Mouse (Mus musculus) cerebellum, adult 9-11 months (tissue): ENCODE data around the gene Arl10.
A peak's percentile ranks its signal among the peaks of the same experiment; 100 is the strongest.

Source experiments
- DNase-seq: peaks from one replicate; pipeline ENCODE4 v3.0.0; 2022

The Arl10 gene

GRCm38 (mm10) chr13:54574854-54575481 lies at the start of gene Arl10:
Gene Arl10, plus strand, starts transcription at chr13:54575015.
- DNase-seq, result peak; percentile 72

GRCm38 (mm10) chr13:54527140-54527539 lies 47.7 kb upstream of the Arl10 start:
- DNase-seq, result no peak

- no peak for DNase-seq
Measured at GRCm38 (mm10) chr13:54532134-54532533, 42.7 kb upstream of the Arl10 start.

GRCm38 (mm10) chr13:54548036-54548435 lies 26.8 kb upstream of the Arl10 start:
- DNase-seq, result no peak

GRCm38 (mm10) chr13:54556176-54556575 lies 18.6 kb upstream of the Arl10 start:
- no peak for DNase-seq

GRCm38 (mm10) chr13:54556796-54557195 lies 18.0 kb upstream of the Arl10 start:
- peak; percentile 97 for DNase-seq

- peak; percentile 30 for DNase-seq
Measured at GRCm38 (mm10) chr13:54557652-54558051, 17.2 kb upstream of the Arl10 start.

GRCm38 (mm10) chr13:54559656-54560055 lies 15.2 kb upstream of the Arl10 start:
- no peak for DNase-seq

- DNase-seq, result no peak
Measured at GRCm38 (mm10) chr13:54560608-54561007, 14.2 kb upstream of the Arl10 start.

- DNase-seq, result no peak
Measured at GRCm38 (mm10) chr13:54562562-54562961, 12.3 kb upstream of the Arl10 start.

- peak; percentile 63 for DNase-seq
Measured at GRCm38 (mm10) chr13:54564232-54565200, 10.3 kb upstream of the Arl10 start.

GRCm38 (mm10) chr13:54565201-54565581 lies 9.6 kb upstream of the Arl10 start, which contains the start of gene 4833439L19Rik:
Gene 4833439L19Rik, minus strand, starts transcription at chr13:54565435.
- peak; percentile 94 for DNase-seq

- DNase-seq, result peak; percentile 81
Measured at GRCm38 (mm10) chr13:54565594-54566345, 9.0 kb upstream of the Arl10 start.

- no peak for DNase-seq
Measured at GRCm38 (mm10) chr13:54568380-54568779, 6.4 kb upstream of the Arl10 start.

- no peak for DNase-seq
Measured at GRCm38 (mm10) chr13:54569282-54569681, 5.5 kb upstream of the Arl10 start.

GRCm38 (mm10) chr13:54570736-54571135 lies 4.1 kb upstream of the Arl10 start:
- no peak for DNase-seq

- DNase-seq, result no peak
Measured at GRCm38 (mm10) chr13:54571637-54572036, 3.2 kb upstream of the Arl10 start.

GRCm38 (mm10) chr13:54572621-54573020 lies 2.2 kb upstream of the Arl10 start:
- DNase-seq, result no peak

- no peak for DNase-seq
Measured at GRCm38 (mm10) chr13:54575489-54575888, 674 bp downstream of the Arl10 start.

- DNase-seq, result no peak
Measured at GRCm38 (mm10) chr13:54577652-54578507, 3.1 kb downstream of the Arl10 start.

- no peak for DNase-seq
Measured at GRCm38 (mm10) chr13:54581385-54581784, 6.6 kb downstream of the Arl10 start.

GRCm38 (mm10) chr13:54582126-54582525 lies 7.3 kb downstream of the Arl10 start:
- no peak for DNase-seq
